Mouse (Mus musculus) E14TG2a.4 (cell line): Measurements from ENCODE around the gene Xylt1.

Source experiments
- H3K27me3 ChIP-seq: 2 replicates; pipeline ENCODE4 v1.6.1; 2014; ENCODE audit warnings: low read length, control low read depth; ENCODE audit not compliant: insufficient read depth
- H3K36me3 ChIP-seq: 2 replicates; pipeline ENCODE4 v1.6.1; 2014; ENCODE audit warnings: low read length, control low read depth; ENCODE audit not compliant: insufficient read depth
- H3K4me1 ChIP-seq: replicated peaks from 2 replicates; pipeline ENCODE4 v1.6.1; 2014; ENCODE audit warnings: low read depth, low read length, control low read depth
- H3K4me3 ChIP-seq: replicated peaks from 2 replicates; pipeline ENCODE4 v1.5.1; 2014; ENCODE audit warnings: mild to moderate bottlenecking, low read length
- H3K9me3 ChIP-seq: 2 replicates; pipeline ENCODE4 v1.6.1; 2014; ENCODE audit warnings: low read length, control low read depth
- CTCF ChIP-seq: conservative IDR thresholded peaks from 2 replicates; pipeline ENCODE4 v1.5.1; 2014; ENCODE audit warnings: low read length
- NANOG ChIP-seq: IDR thresholded peaks from 2 replicates; pipeline ENCODE4 v1.6.1; 2014; ENCODE audit warnings: borderline replicate concordance, low read length, mixed read lengths
- POU5F1 ChIP-seq: IDR thresholded peaks from 2 replicates; pipeline ENCODE4 v1.6.1; 2014; ENCODE audit warnings: low read length, borderline replicate concordance

Xylt1 gene

GRCm38 (mm10) chr7:117563939-117564499 lies 183.2 kb downstream of the Xylt1 start:
- no peak overlapping the region for H3K4me3 ChIP-seq
- no peaks in the 10 kb centered on the region for H3K36me3 ChIP-seq
- H3K9me3 ChIP-seq, result no peaks in the 10 kb centered on the region
- no peaks in the 10 kb centered on the region for H3K27me3 ChIP-seq
- no peaks in the 10 kb centered on the region for H3K4me1 ChIP-seq
- no peak for TF ChIP-seq CTCF
- no peak for TF ChIP-seq POU5F1
- TF ChIP-seq NANOG, result no peak

- H3K4me1 ChIP-seq, result no peaks in the 10 kb centered on the region
- no peaks in the 10 kb centered on the region for H3K27me3 ChIP-seq
- H3K36me3 ChIP-seq, result no peaks in the 10 kb centered on the region
- no peak for TF ChIP-seq CTCF
- TF ChIP-seq NANOG, result no peak
- no peak for TF ChIP-seq POU5F1
- no peaks in the 10 kb centered on the region for H3K9me3 ChIP-seq
- H3K4me3 ChIP-seq, result no peak overlapping the region
These were observed 183.8 kb downstream of the Xylt1 start for GRCm38 (mm10) chr7:117564627-117565026.

DNA sequence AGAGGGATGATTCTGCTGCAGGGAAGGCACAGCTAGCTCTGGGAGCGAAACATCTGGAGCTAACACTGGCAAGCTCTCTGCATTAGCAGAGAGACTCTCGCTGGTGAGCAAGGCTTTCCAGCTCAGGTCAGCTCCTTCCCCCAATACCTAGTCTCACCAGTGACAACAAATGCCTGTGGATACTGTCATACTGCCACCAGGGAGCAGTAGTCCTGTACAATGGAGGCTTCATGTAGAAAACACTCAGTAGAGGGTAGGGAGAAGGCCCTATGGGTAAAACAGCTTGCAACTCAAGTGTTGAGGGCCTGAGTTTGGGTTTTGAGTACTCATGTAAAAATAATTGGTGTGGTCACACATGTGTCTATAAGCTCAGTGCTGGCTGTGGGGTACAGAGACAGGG lies 185.3 kb downstream of the Xylt1 start:
- TF ChIP-seq NANOG (no peak), CTCF (no peak), POU5F1 (no peak)
- Histone ChIP-seq H3K27me3 (no peaks in the 10 kb centered on the region), H3K36me3 (no peaks in the 10 kb centered on the region), H3K4me1 (no peaks in the 10 kb centered on the region), H3K9me3 (no peaks in the 10 kb centered on the region), H3K4me3 (no peak overlapping the region)

DNA sequence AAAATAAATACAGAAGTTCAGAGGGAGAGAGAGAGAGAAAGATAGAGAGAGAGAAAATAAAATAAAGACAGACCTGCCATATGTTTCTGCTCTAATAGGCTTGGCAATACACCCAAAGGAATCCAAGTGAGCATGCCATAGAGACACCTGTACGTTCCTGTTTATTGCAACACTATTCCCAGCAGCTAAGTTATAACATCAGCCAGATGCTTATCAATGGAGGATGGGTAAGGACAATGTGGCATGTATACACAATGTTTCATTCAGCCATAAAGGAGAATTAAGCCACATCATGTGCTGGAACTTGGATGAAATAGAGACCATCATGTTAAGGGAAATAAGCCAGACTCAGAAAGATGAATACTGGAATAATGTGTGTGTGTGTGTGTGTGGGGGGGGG lies 186.1 kb downstream of the Xylt1 start:
- no peak overlapping the region for H3K4me3 ChIP-seq
- no peaks in the 10 kb centered on the region for H3K9me3 ChIP-seq
- no peak for TF ChIP-seq CTCF
- no peak for TF ChIP-seq NANOG
- TF ChIP-seq POU5F1, result no peak
- H3K4me1 ChIP-seq, result no peaks in the 10 kb centered on the region
- no peaks in the 10 kb centered on the region for H3K27me3 ChIP-seq
- no peaks in the 10 kb centered on the region for H3K36me3 ChIP-seq

DNA sequence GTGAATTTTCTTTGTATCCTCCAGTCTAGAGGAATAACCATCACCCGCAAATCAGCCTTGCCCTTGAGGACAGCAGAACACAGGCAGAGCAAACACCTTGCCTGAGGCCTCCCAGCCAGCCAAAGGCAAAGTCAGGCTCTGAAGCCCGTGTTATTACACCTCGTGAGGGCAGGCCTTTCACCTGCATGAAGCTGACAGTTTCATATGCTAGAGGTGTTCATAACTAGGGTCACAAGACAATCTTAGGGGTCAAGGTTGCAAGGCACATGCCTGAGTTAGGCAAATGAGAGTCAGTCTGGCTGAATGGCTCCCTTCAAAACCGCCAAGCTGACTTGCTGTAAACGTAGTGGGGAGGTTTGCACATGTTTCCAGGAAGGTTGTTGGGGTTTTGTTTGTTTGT lies 186.5 kb downstream of the Xylt1 start:
- H3K36me3 ChIP-seq, result no peaks in the 10 kb centered on the region
- no peaks in the 10 kb centered on the region for H3K27me3 ChIP-seq
- no peak for TF ChIP-seq POU5F1
- no peak for TF ChIP-seq CTCF
- no peak for TF ChIP-seq NANOG
- no peaks in the 10 kb centered on the region for H3K9me3 ChIP-seq
- H3K4me1 ChIP-seq, result no peaks in the 10 kb centered on the region
- no peak overlapping the region for H3K4me3 ChIP-seq

GRCm38 (mm10) chr7:117567653-117568340 lies 187.0 kb downstream of the Xylt1 start:
- TF ChIP-seq CTCF, result no peak
- H3K27me3 ChIP-seq, result no peaks in the 10 kb centered on the region
- H3K36me3 ChIP-seq, result no peaks in the 10 kb centered on the region
- H3K9me3 ChIP-seq, result no peaks in the 10 kb centered on the region
- no peaks in the 10 kb centered on the region for H3K4me1 ChIP-seq
- no peak overlapping the region for H3K4me3 ChIP-seq

- TF ChIP-seq NANOG, result no peak
- TF ChIP-seq CTCF, result no peak
- no peak for TF ChIP-seq POU5F1
- no peaks in the 10 kb centered on the region for H3K4me1 ChIP-seq
- no peaks in the 10 kb centered on the region for H3K36me3 ChIP-seq
- no peak overlapping the region for H3K4me3 ChIP-seq
- H3K9me3 ChIP-seq, result no peaks in the 10 kb centered on the region
- H3K27me3 ChIP-seq, result no peaks in the 10 kb centered on the region
These were observed 190.4 kb downstream of the Xylt1 start for GRCm38 (mm10) chr7:117571131-117571530.

- Histone ChIP-seq H3K4me1 (no peaks in the 10 kb centered on the region), H3K36me3 (no peaks in the 10 kb centered on the region), H3K27me3 (no peaks in the 10 kb centered on the region), H3K4me3 (no peak overlapping the region), H3K9me3 (no peaks in the 10 kb centered on the region)
- TF ChIP-seq NANOG (no peak), CTCF (no peak), POU5F1 (no peak)
These were observed 190.9 kb downstream of the Xylt1 start for GRCm38 (mm10) chr7:117571713-117572112.

DNA sequence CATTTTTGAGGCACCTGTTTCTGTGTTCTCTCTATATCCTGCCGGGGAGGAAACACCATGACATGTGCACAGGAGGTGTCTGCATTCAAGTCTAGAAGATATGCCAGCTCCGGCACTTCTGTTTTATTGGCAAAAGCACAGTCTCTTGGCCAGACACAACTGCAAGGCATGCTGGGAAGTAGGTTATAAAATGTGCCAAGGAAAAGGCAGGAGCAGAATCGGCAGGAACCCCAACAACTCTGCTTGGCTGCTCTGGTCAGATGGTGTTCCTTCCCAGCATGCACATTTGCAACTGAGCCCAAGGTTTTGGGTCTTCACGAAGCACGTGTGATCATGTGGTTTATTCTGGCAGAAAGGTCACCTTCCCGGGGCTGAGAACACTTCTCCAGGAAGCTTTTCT lies 192.4 kb downstream of the Xylt1 start:
- TF ChIP-seq NANOG (no peak), POU5F1 (no peak), CTCF (no peak)
- H3K36me3 ChIP-seq, result no peaks in the 10 kb centered on the region
- no peaks in the 10 kb centered on the region for H3K27me3 ChIP-seq
- no peaks in the 10 kb centered on the region for H3K9me3 ChIP-seq
- H3K4me3 ChIP-seq, result no peak overlapping the region
- no peaks in the 10 kb centered on the region for H3K4me1 ChIP-seq
